Mouse (Mus musculus) midbrain, postnatal 0 days (tissue): ENCODE results near the gene Lrrc41. TPM values are rescaled to one million over a fixed set of nuclear protein-coding genes. Genes with fewer than 3 reads are reported as not detected.

ENCODE experiments used
- ATAC-seq: fragments of 200-750 bp; cut with Nextera tagmentation; 2 replicates; pipeline ENCODE4 v1.8.0; 2017; ENCODE audit warnings: moderate number of reproducible peaks, mild to moderate bottlenecking, moderate TSS enrichment, moderate library complexity; ENCODE audit not compliant: low FRiP score
- DNase-seq: peaks from one replicate; pipeline ENCODE4 v3.0.0-alpha.2; 2015; ENCODE audit warnings: low spot score
- H3K27ac ChIP-seq: fragments of 300-500 bp; sonication (generic); 2 replicates; pipeline ENCODE4 v1.5.1; 2014; ENCODE audit warnings: low read depth, mild to moderate bottlenecking, low read length, mixed read lengths
- H3K27me3 ChIP-seq: fragments of 300-500 bp; sonication (generic); 2 replicates; pipeline ENCODE4 v1.6.1; 2014; ENCODE audit warnings: low read length, control low read depth, mixed read lengths; ENCODE audit not compliant: insufficient read depth
- H3K36me3 ChIP-seq: fragments of 300-500 bp; sonication (generic); 2 replicates; pipeline ENCODE4 v1.6.1; 2014; ENCODE audit warnings: low read length, control low read depth, mixed read lengths; ENCODE audit not compliant: insufficient read depth
- H3K4me1 ChIP-seq: fragments of 300-500 bp; sonication (generic); 2 replicates; pipeline ENCODE4 v1.6.1; 2014; ENCODE audit warnings: mild to moderate bottlenecking, control low read depth, antibody characterized with exemption, low read length, mixed read lengths; ENCODE audit not compliant: insufficient read depth
- H3K4me2 ChIP-seq: fragments of 300-500 bp; sonication (generic); 2 replicates; pipeline ENCODE4 v1.6.1; 2014; ENCODE audit warnings: low read depth, mild to moderate bottlenecking, low read length, mixed read lengths; ENCODE audit not compliant: poor library complexity, severe bottlenecking
- H3K4me3 ChIP-seq: fragments of 300-500 bp; sonication (generic); 2 replicates; pipeline ENCODE4 v1.5.1; 2014; ENCODE audit warnings: low read depth, mild to moderate bottlenecking, low read length, moderate library complexity
- H3K9ac ChIP-seq: fragments of 300-500 bp; sonication (generic); replicated peaks from 2 replicates; pipeline ENCODE4 v1.6.1; 2014; ENCODE audit warnings: mild to moderate bottlenecking, low read length, moderate library complexity, mixed read lengths; ENCODE audit not compliant: poor library complexity, severe bottlenecking
- H3K9me3 ChIP-seq: fragments of 300-500 bp; sonication (generic); 2 replicates; pipeline ENCODE4 v1.6.1; 2016; ENCODE audit warnings: low read length, control low read depth
- CTCF ChIP-seq: IDR thresholded peaks from 2 replicates; pipeline ENCODE4 v1.5.1; 2016; ENCODE audit warnings: antibody characterized with exemption, mild to moderate bottlenecking
- WGBS: fragments of 180-500 bp; shearing (Covaris S2); extraction: QIAGEN DNeasy Blood & Tissue Kit; methylation state at CpG from one replicate; pipeline ENCODE4 v1.1.7; 2014; 5-methylcytosine and 5-hydroxymethylcytosine counted together
- polyA plus RNA-seq: library from polyadenylated mRNA; unstranded; fragments of >200 nt; fragmentation: Nextera tagmentation; extraction: Ambion mirVana; gene quantifications from 2 replicates; pipeline ENCODE4 v1.2.1, GENCODE M21; 2015
- total RNA-seq: library from RNA; depleted of rRNA; stranded (reverse); fragments of >200 nt; gene quantifications from 2 replicates; pipeline ENCODE4 v1.2.3, GENCODE M21; 2014

Lrrc41 gene
- total and polyA plus RNA-seq, 2 experiments from 2014 or later, result 70.0 to 129 TPM

- peaks cover 4% of the 10 kb centered on the region for H3K4me1 ChIP-seq
- H3K9ac ChIP-seq, result no peak overlapping the region
- WGBS, result 45% methylated on average over 13 of the region's 13 CpGs
- TF ChIP-seq CTCF, result no peak
- ATAC-seq, result no peak
- H3K9me3 ChIP-seq, result no peaks in the 10 kb centered on the region
- H3K4me2 ChIP-seq, result no peak overlapping the region
- no peak for DNase-seq
- no peaks in the 10 kb centered on the region for H3K36me3 ChIP-seq
- no peak overlapping the region for H3K4me3 ChIP-seq
- H3K27ac ChIP-seq, result no peak overlapping the region
- H3K27me3 ChIP-seq, result 0 out of 2 replicates have a peak, but pooled peaks cover 3% of the 10 kb centered on the region
These were observed 62.4 kb downstream of the Lrrc41 start for GRCm38 (mm10) chr4:116137421-116137996.

- ATAC-seq (no peak), DNase-seq (no peak)
- no peak overlapping the region for H3K4me3 ChIP-seq
- H3K9me3 ChIP-seq, result no peaks in the 10 kb centered on the region
- H3K27me3 ChIP-seq, result 0 out of 2 replicates have a peak, but pooled peaks cover 3% of the 10 kb centered on the region
- TF ChIP-seq CTCF, result no peak
- H3K36me3 ChIP-seq, result no peaks in the 10 kb centered on the region
- 76% methylated on average over 7 of the region's 7 CpGs for WGBS
- H3K27ac ChIP-seq, result no peak overlapping the region
- H3K9ac ChIP-seq, result no peak overlapping the region
- no peak overlapping the region for H3K4me2 ChIP-seq
- peaks cover 13% of the 10 kb centered on the region for H3K4me1 ChIP-seq
These were observed 65.9 kb downstream of the Lrrc41 start for GRCm38 (mm10) chr4:116140801-116141574.

- Histone ChIP-seq H3K9me3 (no peaks in the 10 kb centered on the region), H3K27ac (no peak overlapping the region), H3K4me2 (no peak overlapping the region), H3K9ac (no peak overlapping the region), H3K4me1 (peaks cover 13% of the 10 kb centered on the region), H3K36me3 (no peaks in the 10 kb centered on the region), H3K27me3 (0 out of 2 replicates have a peak, but pooled peaks cover 3% of the 10 kb centered on the region), H3K4me3 (no peak overlapping the region)
- no peak for TF ChIP-seq CTCF
- no peak for ATAC-seq
- no peak for DNase-seq
- 85% methylated on average over 1 of the region's 1 CpGs for WGBS
These were observed 66.7 kb downstream of the Lrrc41 start for GRCm38 (mm10) chr4:116141736-116142135.

GRCm38 (mm10) chr4:116142269-116142668 is 67.2 kb downstream of the Lrrc41 start:
- Histone ChIP-seq H3K4me1 (peaks cover 13% of the 10 kb centered on the region), H3K4me3 (no peak overlapping the region), H3K9ac (no peak overlapping the region), H3K9me3 (no peaks in the 10 kb centered on the region), H3K27ac (no peak overlapping the region), H3K36me3 (no peaks in the 10 kb centered on the region), H3K4me2 (no peak overlapping the region), H3K27me3 (0 out of 2 replicates have a peak, but pooled peaks cover 3% of the 10 kb centered on the region)
- ATAC-seq (no peak), DNase-seq (no peak)
- TF ChIP-seq CTCF, result no peak
- 82% methylated on average over 7 of the region's 7 CpGs for WGBS

- DNase-seq (peak; percentile 71), ATAC-seq (no peak)
- peaks cover 13% of the 10 kb centered on the region for H3K4me1 ChIP-seq
- TF ChIP-seq CTCF, result no peak
- H3K27ac ChIP-seq, result no peak overlapping the region
- H3K9ac ChIP-seq, result no peak overlapping the region
- 0 out of 2 replicates have a peak, but pooled peaks cover 3% of the 10 kb centered on the region for H3K27me3 ChIP-seq
- no peaks in the 10 kb centered on the region for H3K9me3 ChIP-seq
- H3K36me3 ChIP-seq, result no peaks in the 10 kb centered on the region
- 16% methylated on average over 7 of the region's 7 CpGs for WGBS
- peak overlapping the region; percentile 64 for H3K4me3 ChIP-seq
- H3K4me2 ChIP-seq, result peak overlapping the region; percentile 97
These were observed 68.3 kb downstream of the Lrrc41 start for GRCm38 (mm10) chr4:116143317-116143811.
